Mouse (Mus musculus) heart, postnatal 0 days (tissue): ENCODE data around the gene Plcl2.

Experiments
- CTCF ChIP-seq: IDR thresholded peaks from 2 replicates; pipeline ENCODE4 v1.5.1; 2016; ENCODE audit warnings: antibody characterized with exemption, control low read depth, low read depth
- EP300 ChIP-seq: IDR thresholded peaks from 2 replicates; pipeline ENCODE4 v1.6.1; 2016; ENCODE audit warnings: antibody characterized with exemption, low read depth

- no peak for TF ChIP-seq CTCF
- TF ChIP-seq EP300, result no peak
Observed at GRCm38 (mm10) chr17:50491496-50491895, 17.7 kb upstream of the Plcl2 start.
